Mouse (Mus musculus): ENCODE measurements at regions not wholly inside any gene's neighbourhood (a gene's known extent, or its start where the extent isn't known, plus 50 kb on each side); places are given as distances from the start of the nearest gene placed in this dataset.

- DNase-seq (ENCODE audit: low read depth in 3 of 3, low spot score in 3 of 3), result no peak
- Histone ChIP-seq H3K9ac (replicated peaks) (no peak overlapping the region), H3K9me3 (ENCODE audit: control insufficient read depth, low read length) (no peaks in the 10 kb centered on the region), H3K4me1 (replicated peaks; ENCODE audit: control insufficient read depth in 2 of 2, insufficient read depth in 2 of 2, low read length in 1 of 2) (no peaks in the 10 kb centered on the region), H3K4me2 (ENCODE audit: low read depth) (no peak overlapping the region), H3K4me3 (ENCODE audit: insufficient read depth in 1 of 2, low read depth in 2 of 2, low read length in 2 of 2) (no peak overlapping the region), H3K27ac (no peak overlapping the region), H3K27me3 (ENCODE audit: control insufficient read depth, insufficient read depth, low read length) (no peaks in the 10 kb centered on the region), H3K36me3 (replicated peaks; ENCODE audit: control insufficient read depth, insufficient read depth, low read depth) (no peaks in the 10 kb centered on the region)
- TF ChIP-seq CTCF (IDR thresholded peaks at IDR 0.05; ENCODE audit: low read depth) (no peak), EP300 (IDR thresholded peaks at IDR 0.05; ENCODE audit: low read depth) (no peak)
- no peak for ATAC-seq (ENCODE audit: insufficient read depth)
- WGBS (ENCODE audit: insufficient replicate concordance), result 59% methylated on average over 4 of the region's 4 CpGs
Measured at GRCm38 (mm10) chr10:37298689-37299421, 160.1 kb upstream of the Marcks start.

DNA sequence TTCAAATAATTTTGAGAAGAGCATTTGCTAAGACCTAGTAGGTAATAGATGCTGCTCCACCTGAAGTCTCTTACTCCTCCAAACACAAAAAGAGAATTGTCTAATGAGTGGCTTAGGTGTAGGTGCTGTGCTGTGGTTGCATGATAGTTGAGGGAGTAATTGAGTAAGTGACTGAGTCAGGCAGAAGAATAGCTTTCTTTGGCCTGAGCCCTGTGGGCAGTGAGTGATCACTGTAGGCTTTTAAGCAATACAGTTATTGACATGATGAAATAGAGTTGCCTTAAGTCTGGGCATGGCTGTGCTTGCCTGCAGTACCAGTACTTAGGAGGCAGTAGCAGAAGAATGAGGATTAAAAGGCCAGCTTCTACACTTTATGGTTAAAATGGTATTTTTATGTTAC, 155.5 kb upstream of the Marcks start:
- no peak for DNase-seq (ENCODE audit: low read depth in 3 of 3, low spot score in 3 of 3)
- peaks cover 0 to 10% of the 10 kb centered on the region in 2 experiments; a peak in 3 of 4 replicates for H3K4me1 ChIP-seq (replicated peaks; ENCODE audit: control insufficient read depth in 2 of 2, insufficient read depth in 2 of 2, low read length in 1 of 2)
- H3K9me3 ChIP-seq (ENCODE audit: control insufficient read depth, low read length), result no peaks in the 10 kb centered on the region
- no peaks in the 10 kb centered on the region for H3K36me3 ChIP-seq (replicated peaks; ENCODE audit: control insufficient read depth, insufficient read depth, low read depth)
- H3K4me3 ChIP-seq (ENCODE audit: insufficient read depth in 1 of 2, low read depth in 2 of 2, low read length in 2 of 2), result no peak overlapping the region
- H3K9ac ChIP-seq (replicated peaks), result no peak overlapping the region
- no peaks in the 10 kb centered on the region for H3K27me3 ChIP-seq (ENCODE audit: control insufficient read depth, insufficient read depth, low read length)
- no peak for TF ChIP-seq EP300 (IDR thresholded peaks at IDR 0.05; ENCODE audit: low read depth)
- H3K4me2 ChIP-seq (ENCODE audit: low read depth), result no peak overlapping the region
- ATAC-seq (ENCODE audit: insufficient read depth), result no peak
- H3K27ac ChIP-seq, result no peak overlapping the region

DNA sequence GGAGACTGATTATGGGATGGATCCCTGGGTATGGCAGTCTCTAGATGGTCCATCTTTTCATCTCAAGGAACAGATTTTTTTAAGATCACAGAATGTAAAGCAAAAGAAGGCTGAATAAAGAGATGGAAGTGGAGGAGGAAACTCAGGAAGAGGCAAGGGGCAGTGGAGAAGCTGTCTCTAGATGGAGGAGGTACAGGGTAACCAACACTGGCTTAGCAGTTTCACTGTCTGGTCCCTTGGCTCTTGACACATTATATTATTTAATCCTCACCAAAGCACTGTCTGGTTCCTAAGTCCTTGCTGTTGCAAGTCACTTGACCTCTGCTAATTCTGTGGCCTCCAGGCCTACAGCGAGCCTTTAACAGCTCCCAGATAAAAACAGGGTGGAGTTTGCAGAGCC, 154.6 kb upstream of the Marcks start:
- Histone ChIP-seq H3K27me3 (ENCODE audit: control insufficient read depth, insufficient read depth, low read length) (no peaks in the 10 kb centered on the region), H3K4me2 (ENCODE audit: low read depth) (no peak overlapping the region), H3K4me3 (ENCODE audit: insufficient read depth in 1 of 2, low read depth in 2 of 2, low read length in 2 of 2) (no peak overlapping the region), H3K36me3 (replicated peaks; ENCODE audit: control insufficient read depth, insufficient read depth, low read depth) (no peaks in the 10 kb centered on the region), H3K27ac (no peak overlapping the region), H3K9ac (replicated peaks) (no peak overlapping the region), H3K4me1 (replicated peaks; ENCODE audit: control insufficient read depth in 2 of 2, insufficient read depth in 2 of 2, low read length in 1 of 2) (peaks cover 0 to 10% of the 10 kb centered on the region in 2 experiments; a peak in 3 of 4 replicates), H3K9me3 (ENCODE audit: control insufficient read depth, low read length) (no peaks in the 10 kb centered on the region)
- no peak for DNase-seq (ENCODE audit: low read depth in 3 of 3, low spot score in 3 of 3)
- no peak for TF ChIP-seq EP300 (IDR thresholded peaks at IDR 0.05; ENCODE audit: low read depth)
- no peak for TF ChIP-seq CTCF (IDR thresholded peaks at IDR 0.05; ENCODE audit: low read depth)
- ATAC-seq (ENCODE audit: insufficient read depth), result no peak
- WGBS (ENCODE audit: insufficient replicate concordance), result 14% methylated on average over 1 of the region's 1 CpGs

- Histone ChIP-seq H3K4me3 (ENCODE audit: insufficient read depth in 1 of 2, low read depth in 2 of 2, low read length in 2 of 2) (no peak overlapping the region), H3K27me3 (ENCODE audit: control insufficient read depth, insufficient read depth, low read length) (no peaks in the 10 kb centered on the region), H3K9me3 (ENCODE audit: control insufficient read depth, low read length) (no peaks in the 10 kb centered on the region), H3K4me1 (replicated peaks; ENCODE audit: control insufficient read depth in 2 of 2, insufficient read depth in 2 of 2, low read length in 1 of 2) (peaks cover 0 to 10% of the 10 kb centered on the region in 2 experiments; a peak in 3 of 4 replicates), H3K36me3 (replicated peaks; ENCODE audit: control insufficient read depth, insufficient read depth, low read depth) (no peaks in the 10 kb centered on the region), H3K4me2 (ENCODE audit: low read depth) (no peak overlapping the region), H3K27ac (no peak overlapping the region), H3K9ac (replicated peaks) (no peak overlapping the region)
- ATAC-seq (ENCODE audit: insufficient read depth) (no peak), DNase-seq (ENCODE audit: low read depth in 3 of 3, low spot score in 3 of 3) (no peak)
- 62% methylated on average over 2 of the region's 2 CpGs for WGBS (ENCODE audit: insufficient replicate concordance)
- TF ChIP-seq CTCF (IDR thresholded peaks at IDR 0.05; ENCODE audit: low read depth), result no peak
Measured at GRCm38 (mm10) chr10:37291639-37292495, 153.1 kb upstream of the Marcks start.

- peak; percentile 43; the same call in 1 of the 2 replicates for ATAC-seq (ENCODE audit: insufficient read depth)
- Histone ChIP-seq H3K9me3 (ENCODE audit: control insufficient read depth, low read length) (no peaks in the 10 kb centered on the region), H3K4me1 (replicated peaks; ENCODE audit: control insufficient read depth in 2 of 2, insufficient read depth in 2 of 2, low read length in 1 of 2) (peaks cover 0 to 10% of the 10 kb centered on the region in 2 experiments; a peak in 3 of 4 replicates), H3K9ac (replicated peaks) (no peak overlapping the region), H3K27ac (no peak overlapping the region), H3K27me3 (ENCODE audit: control insufficient read depth, insufficient read depth, low read length) (no peaks in the 10 kb centered on the region), H3K4me2 (ENCODE audit: low read depth) (no peak overlapping the region), H3K4me3 (ENCODE audit: insufficient read depth in 1 of 2, low read depth in 2 of 2, low read length in 2 of 2) (no peak overlapping the region), H3K36me3 (replicated peaks; ENCODE audit: control insufficient read depth, insufficient read depth, low read depth) (no peaks in the 10 kb centered on the region)
- WGBS (ENCODE audit: insufficient replicate concordance), result 42% methylated on average over 3 of the region's 3 CpGs
- TF ChIP-seq CTCF (IDR thresholded peaks at IDR 0.05; ENCODE audit: low read depth), result no peak
- peak; percentile 30; the same call in 1 of the 2 replicates for TF ChIP-seq EP300 (IDR thresholded peaks at IDR 0.05; ENCODE audit: low read depth)
- no peak for DNase-seq (ENCODE audit: low read depth in 3 of 3, low spot score in 3 of 3)
Measured at GRCm38 (mm10) chr10:37289964-37290704, 151.4 kb upstream of the Marcks start.
